Mouse (Mus musculus) T-cell, adult 2 months (primary cell): Measurements from ENCODE around the gene Prkcq.

Experiments used
- DNase-seq: peaks from one replicate; pipeline ENCODE4 v3.0.0; 2022; ENCODE audit warnings: low spot score

Prkcq gene

DNA sequence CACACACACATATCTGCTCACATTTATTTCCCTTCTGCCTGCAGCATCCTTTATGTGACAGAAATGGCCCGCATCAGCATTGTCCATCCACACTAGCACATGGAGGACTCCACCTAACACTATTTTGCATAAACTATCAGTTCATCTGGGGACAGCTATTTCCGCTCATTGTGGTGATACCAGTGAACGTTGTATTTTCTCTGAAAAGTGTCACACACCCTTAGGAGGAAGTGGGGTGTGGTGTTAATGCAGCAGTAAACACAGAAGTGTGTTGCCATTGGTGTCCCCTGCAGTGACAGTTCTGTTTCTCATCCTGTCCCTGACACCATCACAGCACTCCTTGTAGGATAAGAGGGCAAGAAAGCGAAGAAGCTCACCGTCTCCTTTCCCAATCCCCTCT, 46.2 kb downstream of the Prkcq start:
- peak; percentile 88 for DNase-seq

DNA sequence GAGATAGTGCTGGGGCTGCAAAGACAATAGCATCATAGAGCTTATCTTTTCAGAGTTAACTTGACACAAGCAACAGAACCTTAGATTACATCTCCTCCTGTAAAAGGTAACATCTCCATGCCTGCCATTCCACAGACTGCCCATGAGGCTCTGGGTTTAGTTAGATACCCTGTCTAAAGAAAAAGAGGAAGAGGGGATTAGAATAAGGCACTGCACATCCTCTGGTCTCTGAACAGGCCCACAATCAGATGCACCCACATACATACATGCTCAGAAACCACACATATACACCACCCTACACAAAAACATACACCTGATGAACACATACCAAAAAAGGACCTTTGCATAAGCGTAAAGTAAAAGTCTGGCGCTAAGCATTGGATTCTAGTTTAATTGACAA, 47.4 kb downstream of the Prkcq start:
- no peak for DNase-seq

DNA sequence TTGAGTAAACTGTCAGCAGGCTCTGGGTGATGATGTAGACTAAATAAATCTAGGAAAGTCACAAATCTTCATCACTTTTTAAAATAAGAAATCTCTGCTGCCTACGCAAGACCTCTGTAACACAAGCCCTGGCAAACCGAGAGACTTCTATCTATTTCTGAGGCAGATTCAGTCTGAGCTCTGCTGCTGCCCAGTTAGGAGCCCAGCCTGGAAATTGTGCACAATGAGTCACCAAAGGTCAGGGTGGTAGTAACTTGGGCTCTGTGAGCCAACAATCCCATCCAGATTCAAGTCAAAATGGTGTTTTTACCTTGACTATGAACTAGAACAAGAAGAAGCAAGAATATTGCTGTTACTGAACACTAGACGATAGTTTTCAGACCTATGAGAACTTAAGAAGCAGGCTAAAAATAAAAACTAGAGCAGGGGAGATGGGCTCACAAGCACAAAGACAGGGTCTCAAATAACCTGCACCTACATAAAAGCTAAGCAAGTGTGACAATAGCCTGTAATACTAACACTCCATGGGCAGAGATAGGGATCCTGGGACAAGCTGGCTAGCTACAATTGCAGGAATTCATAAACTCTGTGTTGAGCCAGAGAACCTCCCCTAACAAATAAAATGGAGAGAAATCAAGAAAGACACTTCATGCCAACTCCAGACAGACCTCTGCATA, 53.0 kb downstream of the Prkcq start:
- no peak for DNase-seq

DNA sequence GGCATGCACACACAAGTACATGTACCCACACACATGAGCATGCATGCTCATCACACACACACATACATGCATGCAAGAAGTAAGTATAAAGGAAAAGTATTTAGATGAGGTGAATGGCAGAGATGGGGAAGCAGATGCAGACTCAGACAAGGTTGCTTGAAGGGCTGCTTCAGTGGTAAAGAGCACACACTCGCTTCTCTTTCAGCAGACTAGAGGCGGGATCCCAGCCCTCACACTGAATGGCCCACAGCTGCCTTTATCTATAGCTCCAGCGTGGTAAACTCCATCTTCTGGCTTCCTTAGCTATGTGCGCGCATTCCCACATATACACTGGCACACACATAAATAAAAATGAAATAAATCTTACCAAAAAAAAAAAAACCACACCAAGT, 53.6 kb downstream of the Prkcq start:
- DNase-seq: no peak

DNA sequence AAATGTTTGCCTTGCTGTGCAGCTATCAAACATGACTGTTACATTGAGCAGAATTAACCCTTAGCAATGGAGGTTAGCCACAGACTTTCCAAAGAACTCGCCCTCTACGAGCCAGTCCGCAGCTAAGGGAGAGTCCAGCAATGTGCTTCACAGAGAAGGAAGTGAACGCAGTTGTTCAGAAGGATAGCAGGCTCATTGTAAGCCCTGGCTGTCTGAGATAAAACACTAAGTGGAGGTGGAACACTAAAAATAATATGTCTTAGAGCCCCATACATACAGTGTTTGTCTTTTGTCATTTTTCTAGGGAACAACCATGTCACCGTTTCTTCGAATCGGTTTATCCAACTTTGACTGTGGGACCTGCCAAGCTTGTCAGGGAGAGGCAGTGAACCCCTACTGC, 54.6 kb downstream of the Prkcq start:
- DNase-seq: no peak

DNA sequence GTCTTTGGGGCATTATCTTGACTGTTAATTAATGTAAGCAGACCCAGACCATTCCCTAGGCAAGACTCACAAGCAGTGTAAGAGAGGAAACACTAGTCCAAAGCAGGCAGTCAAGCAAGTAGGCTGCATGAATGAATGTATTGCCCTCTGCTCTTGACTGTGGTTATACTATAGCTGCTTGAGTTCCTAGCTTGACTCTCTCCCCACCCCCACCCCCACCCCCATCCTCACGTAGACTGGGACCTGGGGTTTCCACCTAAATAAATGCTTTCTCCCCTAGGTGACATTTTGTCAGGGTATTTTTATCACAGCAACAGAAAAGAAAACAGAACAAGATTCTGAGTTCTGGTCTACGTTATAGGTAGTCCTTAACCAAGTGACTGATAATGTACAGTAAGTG, 57.2 kb downstream of the Prkcq start:
- DNase-seq: no peak

DNA sequence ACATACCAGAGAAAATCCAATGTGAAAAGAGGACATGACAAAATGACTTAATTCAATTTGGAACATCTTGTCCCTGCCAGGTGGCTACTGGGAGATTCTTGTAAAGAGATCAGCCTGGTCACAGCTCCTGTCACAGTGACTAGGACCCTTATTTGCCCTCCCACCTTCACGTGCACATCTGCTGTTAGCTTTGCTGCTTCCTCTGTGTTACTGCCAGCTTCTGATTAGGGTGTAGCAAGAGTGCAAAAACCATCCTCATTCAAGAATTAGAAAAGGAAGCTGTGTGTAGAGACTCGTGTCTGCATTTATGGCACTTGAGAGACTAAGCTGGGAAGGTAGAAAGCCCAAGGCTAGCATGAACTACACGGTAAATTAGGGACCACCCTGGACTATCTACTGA, 59.2 kb downstream of the Prkcq start:
- DNase-seq: no peak

DNA sequence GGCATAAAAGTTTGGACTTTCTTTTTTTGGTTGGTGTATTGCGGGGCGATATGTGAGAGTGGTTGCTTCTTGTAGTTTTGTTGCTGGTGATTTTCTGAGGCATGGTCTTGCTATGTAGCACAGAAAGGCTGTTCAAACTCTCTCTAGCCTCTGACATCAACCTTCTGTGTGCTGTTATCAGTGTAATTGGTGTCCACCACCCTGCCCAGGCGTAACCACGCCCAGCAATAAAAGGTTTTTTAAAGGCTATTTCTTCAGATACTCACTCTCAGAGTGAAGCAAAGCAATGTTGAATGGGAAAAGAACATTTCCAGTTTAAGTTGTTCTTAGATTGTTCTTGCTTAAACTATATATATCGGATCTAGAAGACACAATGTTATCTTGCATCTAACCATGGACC, 60.1 kb downstream of the Prkcq start:
- no peak for DNase-seq

DNA sequence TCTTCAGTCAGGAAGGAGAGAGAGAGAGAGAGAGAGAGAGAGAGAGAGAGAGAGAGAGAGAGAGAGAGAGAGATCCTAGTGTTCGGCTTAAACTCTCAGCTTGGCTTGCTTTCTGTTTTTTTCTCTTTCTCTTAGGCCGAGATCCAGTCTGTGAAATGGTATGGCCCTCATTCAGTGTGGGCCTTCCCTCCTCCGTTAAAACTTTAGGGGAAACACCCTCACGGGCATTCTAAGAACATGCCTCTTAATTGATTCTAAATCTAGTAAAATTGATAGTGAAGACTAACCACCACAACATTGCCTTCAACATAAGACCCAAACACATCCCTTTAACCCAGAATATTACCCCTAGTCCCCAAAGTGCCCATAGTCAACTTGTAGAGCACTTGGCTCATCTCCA, 66.3 kb downstream of the Prkcq start:
- no peak for DNase-seq

DNA sequence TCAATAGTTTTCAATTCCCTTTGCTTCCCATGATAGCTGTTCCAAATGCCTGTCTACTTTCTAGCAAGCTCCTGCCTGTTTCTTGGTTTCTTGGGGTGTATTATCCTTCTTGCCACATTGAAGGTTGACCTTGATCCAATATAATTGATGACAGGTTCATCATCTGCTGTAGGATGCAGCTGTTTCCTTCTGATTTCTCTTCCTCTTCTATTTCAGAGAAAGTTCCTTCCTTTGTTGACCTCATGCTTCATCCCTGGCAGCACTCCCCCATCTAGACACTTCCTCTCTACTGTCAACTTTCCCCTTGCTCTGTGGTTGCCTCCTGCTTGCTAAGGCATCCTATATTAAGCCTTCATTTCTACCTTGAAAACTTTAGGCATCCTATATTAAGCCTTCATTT, 67.6 kb downstream of the Prkcq start:
- DNase-seq: no peak

DNA sequence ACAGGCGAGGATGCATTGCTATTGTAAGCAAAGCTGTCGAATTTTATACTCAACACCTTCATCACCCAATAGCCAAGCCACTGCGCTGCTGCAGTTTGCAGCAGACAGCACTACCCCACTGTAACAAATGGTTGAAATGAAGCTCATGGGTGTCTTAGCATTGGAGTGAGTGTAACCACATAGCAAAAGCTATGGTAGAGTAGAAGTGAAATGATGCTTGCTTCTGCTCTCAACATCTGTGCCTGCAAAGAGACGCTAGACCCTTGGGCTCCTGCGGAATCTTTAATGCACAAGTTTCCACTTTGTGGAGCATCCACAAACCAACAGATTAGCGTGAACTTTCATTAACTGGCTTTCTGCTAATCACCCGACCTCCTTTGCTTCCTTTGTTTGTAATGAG, 74.0 kb downstream of the Prkcq start:
- DNase-seq: no peak

DNA sequence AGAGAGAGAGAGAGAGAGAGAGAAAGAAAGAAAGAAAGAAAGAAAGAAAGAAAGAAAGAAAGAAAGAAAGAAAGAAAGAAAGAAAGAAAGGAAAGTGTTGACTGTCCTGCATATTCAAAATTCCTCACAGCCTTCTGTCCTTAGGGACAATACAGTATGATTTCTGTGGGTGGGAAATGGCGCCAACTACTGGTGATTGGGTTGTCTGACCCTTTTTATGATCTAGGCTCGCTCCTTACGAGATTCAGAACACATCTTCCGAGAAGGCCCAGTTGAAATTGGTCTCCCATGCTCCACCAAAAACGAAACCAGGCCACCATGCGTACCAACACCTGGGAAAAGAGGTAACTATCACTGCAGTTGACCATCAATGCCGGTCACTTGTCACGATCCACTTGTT, 82.0 kb downstream of the Prkcq start:
- peak; percentile 54 for DNase-seq

DNA sequence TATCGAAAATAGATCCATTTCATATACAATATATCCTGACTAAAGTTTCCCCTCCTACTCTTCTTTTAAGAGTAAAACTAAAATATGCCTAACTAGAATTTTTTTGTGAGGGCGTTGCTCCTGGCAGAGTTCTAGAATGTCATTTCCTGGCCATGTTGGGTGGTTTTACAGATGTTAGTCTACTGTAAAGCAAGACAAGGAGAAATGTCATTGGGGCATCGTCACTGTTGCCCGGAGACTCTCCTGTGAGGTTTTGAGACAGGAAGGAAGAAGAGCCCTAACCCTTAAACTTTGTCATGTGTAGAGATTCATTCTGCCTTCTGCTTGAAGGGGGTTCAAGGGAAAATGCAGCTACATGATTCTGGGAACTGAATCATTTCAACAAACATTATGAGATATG, 82.5 kb downstream of the Prkcq start:
- peak; percentile 88 for DNase-seq

DNA sequence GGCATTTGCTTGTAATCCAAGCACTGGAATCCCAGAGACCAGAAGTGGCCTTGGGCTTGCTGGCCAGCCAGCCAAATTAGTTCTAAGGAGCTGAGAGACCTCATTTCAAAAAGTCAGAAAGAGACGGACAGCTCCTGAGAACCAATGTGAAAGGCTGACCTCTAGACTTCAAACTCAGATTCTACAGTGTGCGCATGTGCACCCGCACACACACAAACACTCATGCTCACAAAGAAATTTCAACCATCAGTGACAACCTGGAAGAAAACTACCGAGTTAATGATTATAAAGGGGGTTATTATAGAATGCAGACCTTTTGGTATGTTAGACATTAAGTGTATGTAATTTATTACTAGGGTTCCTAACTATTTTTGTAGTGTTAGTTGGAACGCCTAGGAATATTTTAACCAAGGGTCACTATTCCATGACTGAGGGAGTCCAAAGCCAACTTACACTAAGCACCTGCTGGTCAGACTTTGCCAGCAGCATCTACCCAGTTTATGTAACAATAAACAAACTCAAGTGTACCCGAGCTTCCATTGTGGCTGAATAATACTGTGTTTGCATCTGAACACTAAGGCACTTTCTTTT, 85.4 kb downstream of the Prkcq start:
- no peak for DNase-seq

DNA sequence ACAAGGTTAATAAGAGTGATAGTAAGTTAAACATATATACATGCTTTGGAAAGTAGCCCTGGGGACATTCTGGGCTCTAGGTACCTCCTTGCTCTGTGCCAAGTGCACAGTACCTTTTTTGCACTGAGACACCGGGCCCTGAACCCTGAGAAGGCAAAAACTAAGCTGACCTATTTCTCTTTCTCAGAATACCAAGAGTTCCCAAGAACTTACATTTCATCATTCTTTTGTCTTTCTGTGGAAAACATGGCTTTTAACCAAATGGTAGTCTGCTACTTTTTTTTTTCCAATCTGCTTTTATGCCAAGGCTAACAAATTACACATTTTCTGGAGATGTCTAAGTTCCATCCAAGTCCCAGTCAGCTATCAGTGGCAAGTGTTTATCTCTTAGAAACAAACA, 86.3 kb downstream of the Prkcq start:
- no peak for DNase-seq

DNA sequence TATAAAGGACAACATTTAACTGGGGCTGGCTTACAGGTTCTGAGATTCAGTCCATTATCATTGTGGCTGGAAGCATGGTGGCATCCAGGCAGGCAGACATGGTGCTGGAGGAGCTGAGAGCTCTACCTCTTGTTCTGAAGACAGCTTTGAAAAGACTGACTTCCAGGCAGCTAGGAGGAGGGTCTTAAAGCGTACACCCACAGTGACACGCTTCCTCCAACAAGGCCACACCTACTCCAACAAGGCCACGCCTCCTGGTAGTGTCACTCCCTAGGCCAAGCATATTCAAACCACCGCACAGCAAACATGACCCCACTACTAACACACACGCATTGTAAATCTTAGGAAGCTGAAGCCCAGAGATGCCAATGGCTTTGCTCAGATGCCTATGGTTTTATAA, 87.5 kb downstream of the Prkcq start:
- peak; percentile 68 for DNase-seq

DNA sequence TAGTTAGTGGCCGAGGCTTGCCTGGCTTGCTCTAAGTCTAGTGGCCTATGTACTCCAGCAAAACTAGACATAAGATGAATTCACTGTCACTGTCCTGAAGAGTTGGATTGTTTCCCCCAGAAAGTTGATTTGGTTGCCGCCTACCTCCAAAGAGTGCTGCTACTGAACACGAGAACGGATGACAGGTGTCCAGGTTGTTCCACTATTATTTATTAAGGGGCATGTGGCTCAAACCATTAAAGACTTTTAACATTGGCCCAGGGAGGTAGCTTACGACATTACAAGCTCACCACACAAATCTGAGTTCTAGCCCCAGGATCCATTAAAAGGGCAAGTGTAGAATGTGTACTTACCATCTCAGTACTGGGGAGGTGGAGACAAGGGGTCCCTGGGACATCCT, 92.9 kb downstream of the Prkcq start:
- DNase-seq: no peak

DNA sequence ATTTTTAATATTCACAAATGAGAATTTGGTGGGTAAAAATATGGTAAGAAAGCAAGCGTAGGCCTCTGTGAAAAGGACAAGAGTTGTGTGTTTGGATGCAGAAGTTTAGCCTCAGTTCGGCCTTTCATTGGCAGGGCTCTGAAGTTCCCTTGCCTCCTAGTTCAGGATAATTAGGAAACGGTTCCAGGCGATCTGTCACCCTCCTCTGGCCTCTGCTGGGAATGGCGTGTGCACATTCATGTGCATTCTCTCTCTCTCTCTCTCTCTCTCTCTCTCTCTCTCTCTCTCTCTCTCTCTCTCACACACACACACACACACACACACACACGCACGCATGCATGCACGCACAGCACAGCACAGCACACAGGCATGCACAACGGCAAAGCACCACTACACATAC, 93.5 kb downstream of the Prkcq start:
- no peak for DNase-seq

DNA sequence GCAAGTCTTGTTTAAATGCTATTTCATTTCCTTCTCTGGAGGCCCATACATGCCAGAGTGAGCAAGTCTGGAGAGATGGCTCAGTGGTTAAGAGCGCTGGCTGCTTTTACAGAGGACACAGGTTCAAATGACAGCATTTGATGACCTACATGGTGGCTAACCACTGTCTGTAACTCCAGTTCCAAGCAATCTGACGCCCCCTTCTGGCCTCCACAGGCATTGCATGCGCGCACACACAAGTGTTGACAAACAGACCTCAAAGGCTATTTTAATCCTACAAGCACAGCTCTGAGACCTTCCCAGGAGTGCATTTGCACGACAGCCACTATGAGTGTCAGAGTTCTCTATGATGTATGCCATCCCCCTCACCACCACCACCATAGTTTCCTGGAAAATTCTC, 94.4 kb downstream of the Prkcq start:
- DNase-seq: peak; percentile 88

DNA sequence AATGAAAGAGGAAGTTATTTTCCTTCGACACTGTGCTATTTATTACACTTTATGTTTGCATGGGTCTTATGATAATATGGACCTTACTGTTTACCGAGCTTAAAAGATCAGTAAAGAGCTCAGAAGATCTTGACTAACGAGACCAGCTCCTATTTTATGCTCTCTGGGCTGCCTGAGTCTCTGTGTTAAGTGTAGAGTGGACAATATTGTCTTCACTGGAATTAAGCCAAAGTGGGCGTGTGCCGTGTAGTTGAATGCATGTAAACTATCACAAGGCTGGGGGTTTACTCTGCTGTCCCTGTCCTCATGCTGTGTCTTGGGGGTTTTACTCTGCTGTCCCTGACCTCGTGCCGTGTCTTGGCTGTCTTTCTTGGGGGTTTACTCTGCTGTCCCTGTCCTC, 107.1 kb downstream of the Prkcq start:
- no peak for DNase-seq

DNA sequence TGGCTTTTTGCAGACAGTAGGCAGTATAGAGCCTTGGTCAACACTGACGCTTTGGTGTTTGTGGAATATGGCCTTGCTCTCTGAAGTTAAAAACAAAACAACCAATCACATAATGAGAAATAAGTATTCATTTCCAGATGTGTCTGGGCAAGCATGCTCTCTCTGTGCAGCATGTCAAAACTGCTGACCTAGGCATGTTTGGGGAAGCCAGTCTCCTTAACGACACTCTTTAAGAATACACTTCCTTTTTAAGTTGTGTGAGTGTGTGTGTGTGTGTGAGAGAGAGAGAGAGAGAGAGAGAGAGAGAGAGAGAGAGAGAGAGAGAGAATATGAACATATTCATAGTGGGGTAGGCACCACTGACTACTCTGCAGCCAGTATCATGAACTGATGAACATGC, 108.3 kb downstream of the Prkcq start:
- no peak for DNase-seq

DNA sequence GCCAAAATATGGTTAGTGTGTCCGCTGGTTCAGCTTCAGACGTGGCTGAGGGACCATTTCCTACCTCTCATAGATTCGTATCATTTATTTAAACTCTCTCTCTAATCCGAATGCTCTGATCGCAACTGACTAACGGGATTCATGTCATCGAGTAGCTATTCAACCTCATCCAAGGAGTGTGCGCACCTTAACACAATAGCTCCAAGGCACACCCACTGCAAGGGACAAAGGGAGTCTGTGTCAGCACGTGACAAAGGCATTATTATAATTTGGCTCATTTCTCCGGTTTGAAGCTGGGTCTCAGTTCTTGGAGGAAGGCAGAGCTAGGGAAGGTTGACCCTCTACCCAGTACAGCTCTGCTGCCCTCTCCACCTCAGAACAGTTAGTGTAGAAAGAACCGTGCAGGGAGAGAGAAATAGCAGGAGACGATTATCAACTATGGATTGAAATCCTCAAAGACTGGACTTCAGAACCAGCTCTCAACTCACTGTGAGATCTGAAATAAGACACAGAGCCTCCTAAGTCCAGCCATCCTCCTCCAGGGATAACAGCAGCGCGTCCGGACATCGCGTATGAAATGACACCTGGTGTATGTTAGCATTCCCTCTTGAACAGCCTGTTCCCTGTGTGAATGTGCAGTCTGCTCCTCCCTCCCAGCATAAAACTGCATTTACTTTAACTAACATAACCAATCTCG, 116.1 kb downstream of the Prkcq start:
- DNase-seq: no peak

DNA sequence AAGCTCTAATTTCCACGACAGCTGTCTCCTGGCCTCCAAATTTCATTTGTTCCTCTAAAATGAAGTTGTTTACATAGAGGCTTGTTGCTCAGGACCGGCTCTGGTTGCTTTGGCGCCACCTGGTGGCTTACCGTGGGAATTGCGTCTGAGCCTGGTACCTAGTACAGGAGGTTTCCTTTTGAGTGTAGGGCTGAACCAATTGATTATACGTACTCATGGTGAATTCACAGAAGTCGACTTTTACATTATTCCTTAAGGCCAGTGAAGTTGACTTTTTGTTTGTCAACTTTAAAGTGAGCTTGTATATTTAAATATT, 116.6 kb downstream of the Prkcq start:
- DNase-seq: peak; percentile 83

DNA sequence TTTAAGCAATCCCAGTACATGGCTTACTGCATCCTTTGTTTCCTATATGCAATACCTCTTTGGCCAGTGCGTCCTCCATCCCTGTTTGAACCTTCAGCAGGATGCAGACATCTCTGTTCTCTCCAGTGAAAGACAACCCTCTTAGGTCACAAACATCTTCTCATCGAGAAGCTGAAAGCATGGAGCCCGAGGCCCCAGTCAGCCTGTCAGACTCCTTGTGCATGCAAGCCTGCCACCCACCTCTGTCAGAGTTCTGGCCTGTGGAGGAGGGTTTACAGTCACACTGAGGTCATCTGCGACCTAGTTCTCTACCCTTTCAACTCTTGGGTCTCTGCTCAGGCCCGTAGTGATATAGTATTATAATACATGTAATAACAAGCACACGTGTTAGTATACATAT, 119.0 kb downstream of the Prkcq start:
- DNase-seq: no peak
